ENCODE assay signal across 1 mouse cellular context in the genomic region with DNA sequence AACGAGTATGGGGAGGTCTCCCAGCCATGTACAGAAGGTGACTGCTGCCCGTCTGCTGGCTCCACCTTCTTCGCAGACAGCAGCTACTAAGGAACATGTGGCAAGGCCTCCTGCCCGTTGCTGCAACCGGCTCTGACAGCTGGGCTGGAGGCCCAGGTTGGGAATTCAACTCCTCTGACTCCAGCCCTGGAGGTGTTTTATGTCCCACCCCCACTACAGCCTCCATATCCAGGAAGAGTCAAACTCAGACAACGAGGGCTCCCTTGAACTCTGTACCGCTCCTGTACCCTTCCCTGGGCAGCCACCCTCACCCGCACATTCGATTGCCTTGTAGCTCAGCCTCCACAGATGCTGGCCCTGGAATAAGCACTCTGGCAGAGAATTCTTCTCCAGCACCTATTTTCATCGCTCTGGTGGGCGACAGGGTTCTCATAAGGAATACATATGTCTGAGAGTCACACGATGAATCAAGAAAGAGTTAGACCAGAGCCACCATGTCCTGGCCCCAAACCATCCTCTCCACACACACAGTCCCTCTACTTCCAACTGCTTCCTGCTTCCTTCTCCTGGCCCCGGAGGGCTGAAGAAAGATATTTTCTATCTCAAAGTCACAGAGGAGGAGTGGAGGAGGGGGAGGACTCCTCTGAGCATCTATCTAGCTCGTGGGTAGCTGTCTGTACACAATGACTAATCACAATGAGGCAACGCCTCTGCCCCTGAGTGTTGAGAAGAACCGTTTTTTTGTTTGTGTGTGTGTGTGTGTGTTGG.
TF ChIP-seq lines count a peak whose summit lies in the region.

No protein-coding gene starts in this region.

TF ChIP-seq in MEL, 35 proteins besides CTCF, POLR2A, EP300 and RAD21 (continued from another document):
- TF ChIP-seq SIN3A (IDR thresholded peaks at IDR 0.05; ENCODE audit: low read length) (peak; percentile 97), POLR2AphosphoS2 (IDR thresholded peaks at IDR 0.05; ENCODE audit: low read length) (peak; percentile 80; the same call in 1 of the 2 replicates), USF1 (IDR thresholded peaks at IDR 0.05; ENCODE audit: low read depth, low read length) (no peak), RCOR1 (IDR thresholded peaks at IDR 0.05; ENCODE audit: low read depth, low read length) (peak; percentile 92), TCF12 (IDR thresholded peaks at IDR 0.05; ENCODE audit: low read depth, low read length) (peak; percentile 92), ELF1 (IDR thresholded peaks at IDR 0.05; ENCODE audit: low read depth, low read length) (peak; percentile 77), ZKSCAN1 (IDR thresholded peaks at IDR 0.05; ENCODE audit: low read depth, low read length) (no peak), MAFK (IDR thresholded peaks at IDR 0.05; ENCODE audit: borderline replicate concordance, low read depth, low read length) (no peak; the same call in 1 of the 2 replicates), ETS1 (IDR thresholded peaks at IDR 0.05; ENCODE audit: low read depth, low read length) (peak; percentile 97), ZNF384 (IDR thresholded peaks at IDR 0.05; ENCODE audit: low read depth, low read length) (peak; percentile 98), TBP (IDR thresholded peaks at IDR 0.05; ENCODE audit: low read depth, low read length) (peak; percentile 89), MYC (IDR thresholded peaks at IDR 0.05; ENCODE audit: low read depth, low read length) (peak; percentile 86), MAX (IDR thresholded peaks at IDR 0.05; ENCODE audit: low read length) (peak; percentile 81), CHD2 (IDR thresholded peaks at IDR 0.05; ENCODE audit: low read length) (peak; percentile 83), JUND (IDR thresholded peaks at IDR 0.05; ENCODE audit: low read depth, low read length) (peak; percentile 81), MYB (IDR thresholded peaks at IDR 0.05; ENCODE audit: low read depth, low read length) (peak; percentile 92), ZC3H11A (IDR thresholded peaks at IDR 0.05; ENCODE audit: low read depth, low read length) (no peak), E2F4 (IDR thresholded peaks at IDR 0.05; ENCODE audit: borderline replicate concordance, low read depth, low read length) (no peak)
